Mouse (Mus musculus): ENCODE results near the gene Gm8926.
"Not testable (repeated sequence)": the region's sequence is repeated elsewhere in the genome, so short reads cannot be mapped to it uniquely, and the experiment has no call there.

Gm8926 gene

DNA sequence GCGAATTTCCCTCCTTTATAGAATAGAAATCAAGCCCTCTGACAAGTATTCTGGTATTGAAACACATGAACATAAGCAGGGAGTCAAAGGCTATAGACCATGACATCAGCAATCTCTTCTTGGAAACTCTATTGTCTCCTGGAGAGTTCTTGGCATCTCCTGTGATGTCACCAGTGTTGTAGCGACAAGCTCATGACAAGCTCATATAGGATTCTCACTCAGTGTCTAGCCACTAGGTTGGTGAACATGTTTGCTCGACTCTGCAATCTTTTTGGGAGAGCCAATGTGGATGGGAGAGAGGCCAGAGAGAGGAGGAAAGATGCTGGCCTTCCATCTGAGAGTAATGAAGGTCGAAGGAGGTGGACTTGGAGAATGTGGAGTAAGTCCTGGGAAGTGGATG lies at the start of gene Gm8926:
Gene Gm8926, plus strand, starts transcription at position 301 of the 400 bp plus-strand sequence.
- DNase-seq (ENCODE audit: low read depth, low spot score): not testable (repeated sequence)
